Mouse (Mus musculus): ENCODE data around the gene Limk2. TPM values are rescaled to one million over a fixed set of nuclear protein-coding genes. Genes with fewer than 3 reads are reported as not detected.

Limk2 gene
- polyA plus RNA-seq, 1 experiment from 2014 or later, result 60.5 TPM

GRCm38 (mm10) chr11:3404287-3405047, 4.5 kb downstream of the Limk2 start:
- Histone ChIP-seq H3K9me3 (no peaks in the 10 kb centered on the region), H3K4me1 (peaks cover 15% of the 10 kb centered on the region), H3K4me3 (no peak overlapping the region), H3K36me3 (replicated peaks) (no peaks in the 10 kb centered on the region), H3K27me3 (replicated peaks; ENCODE audit: low read depth, poor library complexity, severe bottlenecking) (no peaks in the 10 kb centered on the region), H3K27ac (replicated peaks) (no peak overlapping the region)
- no peak for DNase-seq (ENCODE audit: low spot score)
- 87% methylated on average over 7 of the region's 7 CpGs for WGBS

GRCm38 (mm10) chr11:3403024-3403423, 6.0 kb downstream of the Limk2 start:
- Histone ChIP-seq H3K36me3 (replicated peaks) (no peaks in the 10 kb centered on the region), H3K4me1 (peaks cover 6% of the 10 kb centered on the region), H3K4me3 (no peak overlapping the region), H3K27ac (replicated peaks) (no peak overlapping the region), H3K9me3 (no peaks in the 10 kb centered on the region), H3K27me3 (replicated peaks; ENCODE audit: low read depth, poor library complexity, severe bottlenecking) (no peaks in the 10 kb centered on the region)
- WGBS, result 84% methylated on average over 3 of the region's 3 CpGs
- DNase-seq (ENCODE audit: low spot score), result no peak

GRCm38 (mm10) chr11:3398318-3398717, 10.7 kb downstream of the Limk2 start:
- no peak overlapping the region for H3K4me3 ChIP-seq
- DNase-seq (ENCODE audit: low spot score), result no peak
- peaks cover 26% of the 10 kb centered on the region for H3K36me3 ChIP-seq (replicated peaks)
- no peak overlapping the region for H3K27ac ChIP-seq (replicated peaks)
- 0 out of 2 replicates have a peak, but pooled peaks cover 4% of the 10 kb centered on the region for H3K4me1 ChIP-seq
- H3K9me3 ChIP-seq, result no peaks in the 10 kb centered on the region
- 88% methylated on average over 1 of the region's 1 CpGs for WGBS
- no peaks in the 10 kb centered on the region for H3K27me3 ChIP-seq (replicated peaks; ENCODE audit: low read depth, poor library complexity, severe bottlenecking)

GRCm38 (mm10) chr11:3396562-3396961, 12.4 kb downstream of the Limk2 start:
- Histone ChIP-seq H3K9me3 (no peaks in the 10 kb centered on the region), H3K36me3 (replicated peaks) (peaks cover 38% of the 10 kb centered on the region), H3K4me1 (0 out of 2 replicates have a peak, but pooled peaks cover 4% of the 10 kb centered on the region), H3K27me3 (replicated peaks; ENCODE audit: low read depth, poor library complexity, severe bottlenecking) (no peaks in the 10 kb centered on the region), H3K27ac (replicated peaks) (no peak overlapping the region), H3K4me3 (no peak overlapping the region)
- WGBS, result 77% methylated on average over 8 of the region's 8 CpGs
- no peak for DNase-seq (ENCODE audit: low spot score)

- no peaks in the 10 kb centered on the region for H3K9me3 ChIP-seq
- 80% methylated on average over 3 of the region's 3 CpGs for WGBS
Measured at GRCm38 (mm10) chr11:3396091-3396490, 12.9 kb downstream of the Limk2 start.

GRCm38 (mm10) chr11:3394520-3394919, 14.5 kb downstream of the Limk2 start:
- Histone ChIP-seq H3K4me3 (no peak overlapping the region), H3K27me3 (replicated peaks; ENCODE audit: low read depth, poor library complexity, severe bottlenecking) (no peaks in the 10 kb centered on the region), H3K27ac (replicated peaks) (no peak overlapping the region), H3K4me1 (0 out of 2 replicates have a peak, but pooled peaks cover 8% of the 10 kb centered on the region), H3K9me3 (no peaks in the 10 kb centered on the region), H3K36me3 (replicated peaks) (peaks cover 53% of the 10 kb centered on the region)
- WGBS, result 40% methylated on average over 5 of the region's 5 CpGs
- no peak for DNase-seq (ENCODE audit: low spot score)

More at GRCm38 (mm10) chr11:3396091-3396490, 12.9 kb downstream of the Limk2 start:
- H3K4me3 ChIP-seq, result no peak overlapping the region
- H3K4me1 ChIP-seq, result 0 out of 2 replicates have a peak, but pooled peaks cover 4% of the 10 kb centered on the region
- H3K27me3 ChIP-seq (replicated peaks; ENCODE audit: low read depth, poor library complexity, severe bottlenecking), result no peaks in the 10 kb centered on the region
- DNase-seq (ENCODE audit: low spot score), result no peak
- H3K27ac ChIP-seq (replicated peaks), result no peak overlapping the region
- peaks cover 41% of the 10 kb centered on the region for H3K36me3 ChIP-seq (replicated peaks)

- Histone ChIP-seq H3K27me3 (replicated peaks; ENCODE audit: low read depth, poor library complexity, severe bottlenecking) (no peaks in the 10 kb centered on the region), H3K4me1 (0 out of 2 replicates have a peak, but pooled peaks cover 8% of the 10 kb centered on the region), H3K4me3 (no peak overlapping the region), H3K27ac (replicated peaks) (no peak overlapping the region), H3K9me3 (no peaks in the 10 kb centered on the region), H3K36me3 (replicated peaks) (peaks cover 60% of the 10 kb centered on the region)
- DNase-seq (ENCODE audit: low spot score), result no peak
- 86% methylated on average over 8 of the region's 8 CpGs for WGBS
Measured at GRCm38 (mm10) chr11:3392526-3392925, 16.5 kb downstream of the Limk2 start.

GRCm38 (mm10) chr11:3390789-3391188, 18.2 kb downstream of the Limk2 start:
- Histone ChIP-seq H3K27me3 (replicated peaks; ENCODE audit: low read depth, poor library complexity, severe bottlenecking) (no peaks in the 10 kb centered on the region), H3K4me1 (0 out of 2 replicates have a peak, but pooled peaks cover 8% of the 10 kb centered on the region), H3K4me3 (no peak overlapping the region), H3K36me3 (replicated peaks) (peaks cover 47% of the 10 kb centered on the region), H3K9me3 (no peaks in the 10 kb centered on the region), H3K27ac (replicated peaks) (no peak overlapping the region)
- no peak for DNase-seq (ENCODE audit: low spot score)
- WGBS, result 93% methylated on average over 5 of the region's 5 CpGs

GRCm38 (mm10) chr11:3389996-3390395, 19.0 kb downstream of the Limk2 start:
- peaks cover 44% of the 10 kb centered on the region for H3K36me3 ChIP-seq (replicated peaks)
- DNase-seq (ENCODE audit: low spot score), result no peak
- no peak overlapping the region for H3K4me3 ChIP-seq
- no peaks in the 10 kb centered on the region for H3K27me3 ChIP-seq (replicated peaks; ENCODE audit: low read depth, poor library complexity, severe bottlenecking)
- 0 out of 2 replicates have a peak, but pooled peaks cover 8% of the 10 kb centered on the region for H3K4me1 ChIP-seq
- 64% methylated on average over 5 of the region's 5 CpGs for WGBS
- H3K27ac ChIP-seq (replicated peaks), result no peak overlapping the region
- H3K9me3 ChIP-seq, result no peaks in the 10 kb centered on the region

GRCm38 (mm10) chr11:3387482-3388196, 21.4 kb downstream of the Limk2 start:
- DNase-seq (ENCODE audit: low spot score), result no peak
- no peak overlapping the region for H3K4me3 ChIP-seq
- peaks cover 59% of the 10 kb centered on the region for H3K36me3 ChIP-seq (replicated peaks)
- 89% methylated on average over 6 of the region's 6 CpGs for WGBS
- H3K4me1 ChIP-seq, result peaks cover 5% of the 10 kb centered on the region; the same call in 1 of the 2 replicates
- H3K27me3 ChIP-seq (replicated peaks; ENCODE audit: low read depth, poor library complexity, severe bottlenecking), result no peaks in the 10 kb centered on the region
- H3K27ac ChIP-seq (replicated peaks), result no peak overlapping the region
- peaks cover 7% of the 10 kb centered on the region; the same call in 1 of the 2 replicates for H3K9me3 ChIP-seq

- H3K27ac ChIP-seq (replicated peaks), result no peak overlapping the region
- H3K4me3 ChIP-seq, result no peak overlapping the region
- WGBS, result 26% methylated on average over 4 of the region's 4 CpGs
- H3K36me3 ChIP-seq (replicated peaks), result peaks cover 58% of the 10 kb centered on the region
- H3K9me3 ChIP-seq, result peaks cover 7% of the 10 kb centered on the region; the same call in 1 of the 2 replicates
- H3K4me1 ChIP-seq, result peaks cover 5% of the 10 kb centered on the region; the same call in 1 of the 2 replicates
- DNase-seq (ENCODE audit: low spot score), result peak; percentile 80
- no peaks in the 10 kb centered on the region for H3K27me3 ChIP-seq (replicated peaks; ENCODE audit: low read depth, poor library complexity, severe bottlenecking)
Measured at GRCm38 (mm10) chr11:3386941-3387368, 22.0 kb downstream of the Limk2 start.

Data from embryonic facial prominence, embryonic 10.5 days (tissue).